Mouse (Mus musculus): ENCODE measurements around the gene Oma1.

Oma1 gene

DNA sequence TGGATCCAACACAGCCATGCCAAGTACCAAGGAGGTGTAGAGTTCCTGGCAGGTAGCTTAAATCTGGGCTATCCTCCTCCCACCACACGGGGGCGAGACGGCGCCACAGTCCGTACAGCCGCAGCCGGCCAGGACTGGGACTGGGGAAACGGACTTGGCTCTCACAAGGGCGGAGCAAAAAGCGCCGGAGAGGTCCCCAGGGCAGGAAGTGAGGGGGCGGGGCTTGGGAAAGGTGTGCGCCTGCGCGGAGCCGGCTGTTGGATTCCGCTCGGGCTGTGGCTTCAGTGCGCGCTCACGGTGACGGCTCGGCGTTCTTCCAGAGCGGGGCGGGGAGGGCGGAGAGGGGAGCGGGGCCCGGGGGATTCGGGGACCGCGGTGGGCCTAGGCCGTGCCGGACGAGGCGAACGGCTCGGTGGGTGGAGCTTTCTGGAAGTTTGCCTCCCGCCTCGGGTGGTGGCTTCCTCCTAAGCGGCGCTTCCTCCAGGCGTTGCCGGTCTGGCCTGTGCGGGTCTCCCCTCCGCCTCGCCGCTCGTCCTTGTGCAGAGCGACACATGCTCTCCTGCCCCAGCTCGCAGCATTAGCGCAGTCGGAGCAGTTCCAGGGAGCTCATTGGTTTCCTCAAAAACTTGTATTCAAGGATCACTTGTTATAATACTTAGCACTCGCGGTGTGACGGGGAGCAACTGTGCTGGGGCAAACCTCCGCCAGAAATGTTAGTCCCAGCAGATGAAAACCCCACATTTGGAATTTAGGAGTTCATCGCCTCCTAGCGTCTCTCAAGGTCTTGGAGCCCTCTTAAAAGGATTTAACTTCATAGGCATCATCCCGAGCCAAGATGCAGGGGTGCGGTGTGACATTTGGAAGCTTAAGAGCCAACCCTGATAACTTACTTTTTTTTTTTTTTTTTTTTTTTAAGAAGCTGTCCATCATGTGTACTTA, at the start of gene Oma1:
Oma1 (plus strand) TSS at position 226 of the 939 bp plus-strand sequence.
- in situ Hi-C loops (cut with MboI; ENCODE audit: low pct_unique_long_range_greater_than_20kb in 1 of 2, low sequenced_read_pairs in 2 of 2, unreplicated experiment in 1 of 2): no loop called here

DNA sequence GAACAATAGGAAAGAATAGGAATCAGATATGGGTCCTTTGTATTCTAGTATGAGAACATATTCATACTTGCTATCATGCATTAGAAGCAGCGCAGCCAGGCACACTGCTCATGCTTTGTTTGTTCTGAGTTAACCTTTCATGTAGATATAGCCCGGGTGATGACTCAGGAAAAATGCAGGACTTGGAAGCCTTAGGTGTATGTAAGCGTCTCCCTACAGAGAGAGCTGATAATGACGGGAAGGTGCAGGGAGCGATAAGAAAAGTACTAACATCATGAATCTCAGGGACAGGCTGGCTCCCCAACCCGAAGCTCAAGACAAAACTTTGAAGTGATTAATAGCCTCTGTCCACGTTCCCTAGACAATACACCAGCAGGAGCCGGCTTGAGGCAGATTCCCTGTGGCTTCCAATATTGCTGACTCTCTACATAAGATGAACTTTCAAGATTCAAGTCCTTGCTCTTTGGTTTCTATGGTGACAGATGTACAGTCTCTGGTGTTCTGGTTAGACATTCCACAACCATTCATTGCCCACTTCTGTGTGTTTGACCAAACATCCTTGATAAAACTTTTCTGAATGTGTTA, 49.7 kb upstream of the Oma1 start:
- in situ Hi-C loops (cut with MboI; ENCODE audit: low pct_unique_long_range_greater_than_20kb in 1 of 2, low sequenced_read_pairs in 2 of 2, unreplicated experiment in 1 of 2): no loop called here

DNA sequence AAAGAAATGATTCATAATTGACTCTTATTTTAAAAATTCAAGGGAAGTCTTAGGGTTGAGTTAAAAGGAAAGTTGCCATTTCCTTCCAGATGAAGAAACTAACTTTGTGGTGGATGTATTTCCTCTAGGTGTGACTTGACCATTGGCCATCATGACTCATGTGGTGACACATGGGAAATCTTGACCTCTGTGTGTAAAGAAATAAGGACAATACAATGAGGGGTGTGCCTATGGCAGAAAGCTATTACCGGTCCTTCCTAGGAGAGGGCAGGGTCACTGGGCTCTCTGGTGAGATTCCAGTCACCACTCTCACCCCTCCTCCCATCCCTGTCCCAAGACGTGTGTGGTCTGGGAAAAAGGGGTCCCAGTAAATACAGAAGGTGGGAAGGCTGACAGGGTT, 48.4 kb upstream of the Oma1 start:
- in situ Hi-C loops (cut with MboI; ENCODE audit: low pct_unique_long_range_greater_than_20kb in 1 of 2, low sequenced_read_pairs in 2 of 2, unreplicated experiment in 1 of 2): no loop called here

DNA sequence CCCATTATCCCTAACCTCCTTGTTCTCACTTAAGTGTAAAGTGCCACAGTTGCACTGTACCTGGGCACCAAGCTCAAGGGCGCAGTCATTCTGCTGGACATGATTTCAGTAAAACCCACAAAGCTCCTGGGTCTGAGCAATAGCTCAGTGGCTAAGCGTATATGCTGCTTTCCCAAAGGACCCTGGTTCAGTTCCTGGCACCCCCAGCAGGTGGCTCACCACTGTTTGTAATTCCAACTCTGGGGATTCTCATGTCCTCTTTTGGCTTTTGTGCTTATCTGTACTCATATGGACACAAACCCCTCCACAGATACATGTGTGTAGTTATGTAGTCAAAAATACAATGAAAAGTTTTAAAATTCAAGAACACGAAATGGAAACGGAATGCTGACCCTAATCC, 44.3 kb upstream of the Oma1 start:
- in situ Hi-C loops (cut with MboI; ENCODE audit: low pct_unique_long_range_greater_than_20kb in 1 of 2, low sequenced_read_pairs in 2 of 2, unreplicated experiment in 1 of 2): no loop called here

- in situ Hi-C loops (cut with MboI; ENCODE audit: low pct_unique_long_range_greater_than_20kb in 1 of 2, low sequenced_read_pairs in 2 of 2, unreplicated experiment in 1 of 2): no loop called here
Observed at GRCm38 (mm10) chr4:103273021-103273420, 40.6 kb upstream of the Oma1 start.

DNA sequence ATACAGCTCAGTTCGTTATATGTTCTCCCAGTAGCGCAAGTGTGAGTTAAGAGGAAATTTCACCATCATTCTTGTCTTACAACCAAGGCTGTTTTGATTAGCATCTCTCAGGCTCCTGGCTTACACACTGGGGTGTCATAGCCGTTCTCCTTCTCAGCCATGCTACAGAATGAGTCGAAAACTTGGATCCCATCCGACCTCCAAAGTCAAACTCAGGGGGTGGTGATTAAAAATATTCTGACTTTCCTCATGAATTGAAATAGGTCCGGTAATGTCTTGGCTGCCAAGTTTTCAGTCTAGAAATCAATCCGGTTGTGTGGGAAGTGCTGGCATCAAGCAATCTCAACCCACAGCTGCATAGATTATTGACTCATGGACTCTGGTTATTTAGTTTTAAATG, 25.3 kb upstream of the Oma1 start:
- in situ Hi-C loops (cut with MboI; ENCODE audit: low pct_unique_long_range_greater_than_20kb in 1 of 2, low sequenced_read_pairs in 2 of 2, unreplicated experiment in 1 of 2): no loop called here

GRCm38 (mm10) chr4:103290763-103291162, 22.8 kb upstream of the Oma1 start, which contains the start of gene 4921539E11Rik:
TSS of gene 4921539E11Rik (minus strand) at chr4:103290863.
- in situ Hi-C loops (cut with MboI; ENCODE audit: low pct_unique_long_range_greater_than_20kb in 1 of 2, low sequenced_read_pairs in 2 of 2, unreplicated experiment in 1 of 2): no loop called here

GRCm38 (mm10) chr4:103299342-103299741, 14.3 kb upstream of the Oma1 start:
- in situ Hi-C loops (cut with MboI; ENCODE audit: low pct_unique_long_range_greater_than_20kb in 1 of 2, low sequenced_read_pairs in 2 of 2, unreplicated experiment in 1 of 2): no loop called here

- in situ Hi-C loops (cut with MboI; ENCODE audit: low pct_unique_long_range_greater_than_20kb in 1 of 2, low sequenced_read_pairs in 2 of 2, unreplicated experiment in 1 of 2): no loop called here
Observed at GRCm38 (mm10) chr4:103303851-103304250, 9.8 kb upstream of the Oma1 start.

DNA sequence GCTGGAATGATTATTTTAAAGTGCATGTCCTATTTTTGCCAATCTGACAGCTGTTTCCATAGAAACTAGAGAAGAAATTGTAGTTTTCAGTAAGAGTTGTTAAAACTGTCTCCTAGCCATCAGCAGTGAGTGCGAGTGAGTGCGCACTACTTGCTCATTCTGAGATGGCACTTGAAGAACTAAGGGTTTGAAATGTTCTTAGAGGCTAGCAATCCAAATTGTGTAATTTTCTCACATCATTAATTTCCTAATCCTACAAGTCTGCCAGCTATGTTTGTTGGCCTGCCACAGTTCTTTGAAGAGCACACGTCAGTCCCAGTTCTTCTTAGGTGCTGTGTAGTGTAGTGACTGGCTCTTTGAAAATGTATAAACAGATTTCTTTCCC, 906 bp downstream of the Oma1 start:
- in situ Hi-C loops (cut with MboI; ENCODE audit: low pct_unique_long_range_greater_than_20kb in 1 of 2, low sequenced_read_pairs in 2 of 2, unreplicated experiment in 1 of 2): no loop called here

DNA sequence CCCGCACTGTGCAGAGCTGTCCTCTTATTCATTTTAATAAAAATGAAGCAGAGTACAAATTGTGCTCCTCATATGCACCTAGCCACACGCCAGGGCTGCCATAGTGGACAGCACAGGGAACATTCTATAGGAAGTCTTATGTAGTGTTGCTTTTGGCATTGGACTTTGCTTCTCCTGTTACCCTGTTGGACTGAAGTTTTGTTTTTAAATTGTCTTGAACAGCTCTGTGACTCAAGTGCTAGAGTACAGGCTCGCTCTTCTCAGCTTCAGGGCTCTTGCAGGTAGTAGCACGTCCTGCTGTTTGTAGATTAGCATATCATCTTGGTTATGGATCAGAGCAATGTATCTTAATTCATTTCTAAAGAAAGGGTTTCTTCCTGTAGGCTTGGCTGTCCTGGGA, 2.2 kb downstream of the Oma1 start:
- in situ Hi-C loops (cut with MboI; ENCODE audit: low pct_unique_long_range_greater_than_20kb in 1 of 2, low sequenced_read_pairs in 2 of 2, unreplicated experiment in 1 of 2): no loop called here

DNA sequence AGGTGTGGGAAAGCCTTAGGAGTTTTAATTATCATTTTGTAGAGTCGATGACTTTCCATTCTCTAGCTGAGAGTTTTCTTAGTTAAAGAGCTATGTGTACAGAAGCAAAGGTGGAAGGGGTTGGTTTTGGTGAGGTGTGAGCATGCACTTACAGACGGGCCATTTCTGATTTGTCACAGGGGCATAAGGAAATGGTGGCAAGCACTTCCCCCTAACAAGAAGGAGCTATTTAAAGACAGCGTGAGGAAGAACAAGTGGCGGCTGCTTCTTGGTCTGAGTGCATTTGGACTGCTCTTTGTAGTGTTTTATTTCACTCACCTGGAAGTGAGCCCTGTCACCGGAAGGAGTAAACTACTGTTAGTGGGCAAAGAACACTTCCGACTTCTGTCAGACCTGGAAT, 7.8 kb downstream of the Oma1 start:
- in situ Hi-C loops (cut with MboI; ENCODE audit: low pct_unique_long_range_greater_than_20kb in 1 of 2, low sequenced_read_pairs in 2 of 2, unreplicated experiment in 1 of 2): no loop called here

DNA sequence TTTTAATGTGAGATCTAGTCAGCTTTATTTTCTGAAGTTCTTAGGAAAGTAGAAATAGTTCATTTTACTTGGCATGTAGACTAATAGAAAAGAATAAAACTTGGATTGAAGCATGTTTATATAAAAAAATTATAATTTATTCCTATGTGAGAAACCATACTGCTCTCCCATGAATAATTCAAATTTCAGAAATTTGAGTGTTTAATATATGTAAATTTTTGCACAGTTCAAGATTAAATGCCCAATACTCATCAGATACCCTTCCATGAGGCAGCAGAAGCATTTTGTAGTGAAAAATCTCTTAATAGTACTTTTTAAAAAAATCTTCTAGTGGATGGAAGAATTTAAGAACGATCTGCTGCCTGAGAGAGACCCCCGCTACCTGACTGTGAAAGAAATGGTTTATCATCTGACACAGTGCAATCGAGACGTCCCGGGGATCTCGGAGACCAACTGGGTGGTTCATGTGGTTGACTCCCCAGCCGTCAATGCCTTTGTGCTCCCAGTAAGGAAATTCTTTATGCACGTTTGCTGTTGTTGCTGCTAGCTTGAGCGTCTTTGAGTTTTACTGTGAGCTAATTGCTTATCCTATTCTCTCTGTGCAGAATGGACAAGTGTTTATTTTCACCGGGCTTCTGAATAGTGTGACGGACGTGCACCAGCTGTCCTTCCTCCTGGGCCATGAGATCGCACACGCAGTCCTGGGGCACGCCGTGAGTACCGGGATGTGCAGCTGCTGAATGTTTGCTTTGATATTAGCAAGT, 11.3 kb downstream of the Oma1 start:
- in situ Hi-C loops (cut with MboI; ENCODE audit: low pct_unique_long_range_greater_than_20kb in 1 of 2, low sequenced_read_pairs in 2 of 2, unreplicated experiment in 1 of 2): no loop called here

- in situ Hi-C loops (cut with MboI; ENCODE audit: low pct_unique_long_range_greater_than_20kb in 1 of 2, low sequenced_read_pairs in 2 of 2, unreplicated experiment in 1 of 2): no loop called here
Observed at GRCm38 (mm10) chr4:103326994-103327393, 13.4 kb downstream of the Oma1 start.

GRCm38 (mm10) chr4:103329348-103329747, 15.7 kb downstream of the Oma1 start:
- in situ Hi-C loops (cut with MboI; ENCODE audit: low pct_unique_long_range_greater_than_20kb in 1 of 2, low sequenced_read_pairs in 2 of 2, unreplicated experiment in 1 of 2): no loop called here

- in situ Hi-C loops (cut with MboI; ENCODE audit: low pct_unique_long_range_greater_than_20kb in 1 of 2, low sequenced_read_pairs in 2 of 2, unreplicated experiment in 1 of 2): no loop called here
Observed at GRCm38 (mm10) chr4:103335134-103335533, 21.5 kb downstream of the Oma1 start.

- in situ Hi-C loops (cut with MboI; ENCODE audit: low pct_unique_long_range_greater_than_20kb in 1 of 2, low sequenced_read_pairs in 2 of 2, unreplicated experiment in 1 of 2): no loop called here
Observed at GRCm38 (mm10) chr4:103340726-103341125, 27.1 kb downstream of the Oma1 start.

DNA sequence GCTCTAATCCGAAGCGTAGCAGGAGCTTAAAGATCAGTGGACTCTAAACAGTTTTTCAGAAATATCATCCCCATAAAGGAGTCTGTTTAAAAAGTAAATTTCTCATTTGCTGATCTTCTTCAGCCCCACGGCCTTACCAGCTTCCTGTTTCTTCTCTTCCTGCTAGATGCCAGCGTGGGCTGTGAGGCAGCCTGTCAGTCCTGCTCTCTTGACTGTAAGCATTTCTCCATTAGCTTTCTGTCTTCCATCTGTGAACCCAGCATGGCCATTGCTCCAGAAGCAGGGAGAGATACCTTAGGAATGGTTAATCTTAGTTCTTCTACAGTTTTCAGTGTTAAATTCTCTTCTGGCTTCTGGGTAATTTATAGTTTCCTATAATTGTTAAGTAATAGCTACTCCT, 28.0 kb downstream of the Oma1 start:
- in situ Hi-C loops (cut with MboI; ENCODE audit: low pct_unique_long_range_greater_than_20kb in 1 of 2, low sequenced_read_pairs in 2 of 2, unreplicated experiment in 1 of 2): no loop called here

GRCm38 (mm10) chr4:103346058-103346457, 32.4 kb downstream of the Oma1 start:
- in situ Hi-C loops (cut with MboI; ENCODE audit: low pct_unique_long_range_greater_than_20kb in 1 of 2, low sequenced_read_pairs in 2 of 2, unreplicated experiment in 1 of 2): no loop called here

Measured in mouse embryonic stem cell (cell line).